Mouse (Mus musculus): ENCODE results near the gene Serpinh1. TPM values are rescaled to one million over a fixed set of nuclear protein-coding genes. Genes with fewer than 3 reads are reported as not detected.

Gene Serpinh1
- total RNA-seq, 4 experiments from 2014 or later = 129 to 268 (median 205) TPM

- DNase-seq (ENCODE audit: low spot score) = no peak
Observed at GRCm38 (mm10) chr7:99328847-99329246, 24.2 kb downstream of the Serpinh1 start.

- no peak for DNase-seq (ENCODE audit: low spot score)
Observed at GRCm38 (mm10) chr7:99326128-99326527, 26.9 kb downstream of the Serpinh1 start.

DNA sequence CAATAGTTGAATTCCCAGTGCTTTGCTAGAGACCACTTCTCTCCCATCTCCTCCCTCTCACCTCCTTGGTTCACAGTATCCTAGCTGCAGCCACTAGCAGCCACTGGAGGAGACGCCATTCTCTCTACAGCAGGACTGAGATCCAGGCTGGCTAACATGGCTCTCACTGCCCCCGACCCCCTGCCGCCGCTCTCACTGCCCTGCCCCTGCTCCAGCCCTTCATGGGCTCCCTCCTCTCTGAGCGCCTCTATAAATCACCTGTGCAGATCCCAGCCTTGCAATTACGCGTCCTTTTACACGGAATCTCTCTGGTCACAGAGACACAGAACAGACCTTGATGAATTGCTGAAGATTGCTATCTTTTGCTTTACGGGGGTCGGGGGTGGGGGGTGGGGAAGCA is 28.2 kb downstream of the Serpinh1 start:
- no peak for DNase-seq (ENCODE audit: low spot score)

DNA sequence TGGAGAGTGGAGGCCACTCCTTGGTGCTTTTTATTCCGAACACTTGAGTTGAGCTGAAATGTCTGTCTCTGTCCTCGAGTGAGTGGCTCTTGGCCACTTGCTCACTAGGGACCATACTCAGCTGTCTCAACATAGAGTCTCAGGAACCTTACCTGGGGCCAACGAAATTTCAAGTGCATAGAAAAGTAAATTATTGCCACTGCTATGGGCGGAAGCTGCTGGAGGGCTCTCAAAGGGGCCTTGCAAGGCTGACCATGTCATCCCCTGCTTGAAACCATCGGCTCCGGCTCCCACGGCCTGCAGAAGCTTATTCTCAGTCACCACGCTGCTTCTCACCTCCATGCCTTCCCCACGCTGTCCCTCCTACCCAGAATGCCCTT is 29.7 kb downstream of the Serpinh1 start:
- DNase-seq (ENCODE audit: low spot score) = no peak

- peak; percentile 49 for DNase-seq (ENCODE audit: low spot score)
Observed at GRCm38 (mm10) chr7:99322691-99323320, 30.2 kb downstream of the Serpinh1 start.

GRCm38 (mm10) chr7:99320524-99320923 is 32.5 kb downstream of the Serpinh1 start:
- DNase-seq (ENCODE audit: low spot score) = no peak

DNA sequence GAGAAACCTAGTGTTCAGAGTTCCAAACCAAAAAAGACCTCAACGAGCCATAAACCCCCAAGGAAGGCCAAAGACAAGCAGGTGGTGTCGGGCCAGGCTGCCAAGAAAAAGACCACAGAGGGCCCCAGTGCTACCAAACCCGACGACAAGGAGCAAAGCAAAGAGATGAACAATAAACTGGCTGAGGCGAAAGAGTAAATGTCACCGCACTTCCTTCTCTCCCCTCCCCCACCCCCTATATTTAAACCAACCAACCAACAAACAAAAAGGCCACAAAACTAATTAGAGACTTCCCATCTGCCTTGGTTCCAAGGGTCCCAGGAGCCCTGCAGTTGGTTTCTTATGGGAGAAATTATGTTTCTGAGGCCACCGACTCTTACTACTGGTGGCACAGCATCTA is 35.6 kb downstream of the Serpinh1 start:
- no peak for DNase-seq (ENCODE audit: low spot score)

DNA sequence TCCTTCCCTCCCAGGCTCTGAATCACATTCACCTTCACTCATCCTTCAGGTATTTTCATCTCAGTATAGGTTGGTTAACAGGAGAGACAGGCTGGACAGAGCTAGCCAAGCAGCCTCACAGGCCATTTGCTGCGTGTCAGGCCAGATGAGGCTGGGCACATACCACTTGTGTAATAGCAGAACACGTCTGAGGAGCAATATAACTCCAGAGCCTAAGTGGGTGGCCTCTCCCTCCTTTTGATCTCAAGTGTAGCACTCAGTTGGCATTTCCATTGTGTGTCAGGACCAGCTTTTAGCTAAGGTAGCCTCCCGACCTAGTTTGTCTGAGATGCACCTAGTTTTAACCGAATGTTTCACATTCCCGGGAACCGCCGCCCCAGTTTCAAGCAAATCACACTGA is 36.8 kb downstream of the Serpinh1 start:
- DNase-seq (ENCODE audit: low spot score) = no peak

DNA sequence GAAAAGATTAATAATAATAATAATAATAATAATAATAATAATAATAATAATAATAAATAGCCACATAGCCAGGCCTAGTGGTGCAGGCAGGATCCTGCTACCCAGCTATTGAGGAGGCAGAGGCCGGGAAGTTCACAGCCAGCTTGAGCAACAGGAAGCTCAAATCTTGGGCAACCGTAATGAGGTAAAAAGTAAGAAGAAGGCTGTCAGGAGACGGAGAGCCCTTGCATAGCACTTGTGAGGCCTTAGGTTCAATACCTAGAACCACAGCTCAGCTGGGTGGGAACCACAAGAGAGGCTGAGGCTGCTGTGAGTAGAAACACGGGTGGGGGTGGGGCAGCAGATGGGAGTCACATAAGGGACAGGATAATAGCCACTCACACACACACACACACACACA is 38.5 kb downstream of the Serpinh1 start:
- DNase-seq (ENCODE audit: low spot score) = no peak

DNA sequence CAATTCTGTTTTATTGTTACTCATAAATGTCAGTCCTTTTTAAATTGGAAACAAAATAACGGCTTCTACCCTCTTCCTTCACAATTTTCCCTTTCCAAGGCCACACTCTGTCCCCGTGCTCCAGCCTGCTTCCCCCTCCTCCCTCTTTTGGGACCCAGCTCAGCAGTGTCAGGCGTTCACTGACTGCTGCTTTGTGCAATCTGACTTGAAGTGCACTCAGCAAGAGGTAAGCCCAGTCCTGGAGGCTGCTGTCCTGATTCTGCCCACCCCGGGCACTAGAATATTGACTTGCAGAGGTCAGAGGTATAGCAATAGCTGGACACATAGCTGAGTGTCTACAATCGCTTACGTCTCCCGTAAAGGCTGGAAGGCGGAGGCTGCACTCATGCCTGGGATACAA is 39.8 kb downstream of the Serpinh1 start:
- DNase-seq (ENCODE audit: low spot score) = no peak

DNA sequence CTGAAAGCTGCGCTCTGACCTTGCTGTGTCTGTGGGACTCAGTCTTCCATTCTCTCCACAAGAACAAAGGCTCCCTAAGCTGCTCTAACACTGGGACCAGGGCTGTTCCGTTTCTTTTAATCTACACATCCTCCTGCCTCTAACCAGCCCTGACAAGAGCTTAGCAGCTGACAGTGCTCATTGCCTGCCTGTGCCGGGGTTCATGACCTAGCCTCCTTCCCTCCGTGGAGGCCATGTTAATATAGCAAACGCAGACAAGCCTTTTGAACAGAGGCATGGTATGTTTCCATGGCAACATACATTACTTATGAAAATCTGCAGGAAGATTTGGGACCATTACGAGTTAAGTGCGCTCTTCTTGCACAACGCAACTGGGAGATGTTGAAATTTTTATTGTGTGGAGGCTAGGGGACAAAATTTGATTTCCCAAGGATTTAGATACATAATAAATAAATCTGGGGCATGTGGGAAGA is 40.3 kb downstream of the Serpinh1 start:
- no peak for DNase-seq (ENCODE audit: low spot score)

- DNase-seq (ENCODE audit: low spot score) = no peak
Observed at GRCm38 (mm10) chr7:99312058-99312457, 41.0 kb downstream of the Serpinh1 start.

GRCm38 (mm10) chr7:99311433-99311832 is 41.6 kb downstream of the Serpinh1 start:
- no peak for DNase-seq (ENCODE audit: low spot score)

GRCm38 (mm10) chr7:99306640-99307039 is 46.4 kb downstream of the Serpinh1 start:
- DNase-seq (ENCODE audit: low spot score) = no peak

- no peak for DNase-seq (ENCODE audit: low spot score)
Observed at GRCm38 (mm10) chr7:99305688-99306087, 47.4 kb downstream of the Serpinh1 start.

GRCm38 (mm10) chr7:99304949-99305372 is 48.1 kb downstream of the Serpinh1 start:
- DNase-seq (ENCODE audit: low spot score) = peak; percentile 66

DNA sequence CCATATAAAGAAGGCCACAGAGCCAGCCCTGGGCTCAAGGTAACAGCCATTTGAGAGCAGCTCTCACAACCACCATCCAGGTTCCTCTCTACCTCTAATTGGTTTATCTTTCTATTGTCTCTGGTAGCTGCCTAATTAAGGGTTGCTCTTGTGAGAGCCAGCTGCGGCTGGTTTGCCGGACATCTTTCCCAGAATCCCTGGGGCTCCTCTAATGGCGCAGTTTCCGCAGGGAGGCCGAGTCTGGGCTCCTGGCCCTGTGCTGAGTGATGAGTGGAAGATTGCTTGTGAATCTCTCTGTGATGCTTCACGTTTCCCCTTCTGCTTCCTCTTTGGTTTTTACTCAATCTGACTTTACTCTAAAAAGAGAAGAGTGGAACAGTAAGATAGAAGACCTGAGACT is 49.0 kb downstream of the Serpinh1 start:
- DNase-seq (ENCODE audit: low spot score) = no peak

- no peak for DNase-seq (ENCODE audit: low spot score)
Observed at GRCm38 (mm10) chr7:99300650-99301175, 52.3 kb downstream of the Serpinh1 start.

Other genes starting within 250 kb of the Serpinh1 start
- gene Uvrag, start 212.1 kb downstream of the Serpinh1 start, total RNA-seq (2022) = 10 to 100 TPM; 17.5 to 22.1 (median 20.3) TPM
- gene Dgat2, start 170.5 kb downstream of the Serpinh1 start, total RNA-seq (2022) = 100 to 1,000 TPM; 341 to 454 (median 381) TPM
- gene Mogat2, start 114.6 kb downstream of the Serpinh1 start, total RNA-seq (2022) = not detected
- gene Map6, start 85.8 kb downstream of the Serpinh1 start, total RNA-seq (2022) = 1 to 10 TPM; 3.0 to 5.1 (median 3.6) TPM
- gene Gdpd5, start 28.2 kb upstream of the Serpinh1 start, total RNA-seq (2022) = 10 to 100 TPM; 19.7 to 30.7 (median 24.3) TPM
- gene Klhl35, start 112.8 kb upstream of the Serpinh1 start, total RNA-seq (2022) = not detected
- gene Rps3, start 130.5 kb upstream of the Serpinh1 start, total RNA-seq (2022) = 100 to 1,000 TPM; 305 to 381 (median 333) TPM
- 10 to 100 TPM; 16.2 to 28.4 (median 19.5) TPM for gene Arrb1, start 182.2 kb upstream of the Serpinh1 start, total RNA-seq (2022)